Mouse (Mus musculus) heart, adult 2 months (tissue): ENCODE measurements at regions not wholly inside any gene's neighbourhood (a gene's known extent, or its start where the extent isn't known, plus 50 kb on each side); places are given as distances from the start of the nearest gene placed in this dataset.

Source experiments
- DNase-seq, 2 experiments: peaks; one replicate each; pipeline ENCODE4 v3.0.0; 2021
- H3K27ac ChIP-seq: fragments of 200-600 bp; 2 replicates; pipeline ENCODE4 v1.8.1; 2022
- H3K27me3 ChIP-seq: fragments of 200-500 bp; 2 replicates; pipeline ENCODE4 v1.6.1; 2012; ENCODE audit warnings: mild to moderate bottlenecking, low read length, inconsistent platforms, mixed read lengths; ENCODE audit not compliant: control insufficient read depth, insufficient read depth
- H3K36me3 ChIP-seq: fragments of 200-500 bp; 2 replicates; pipeline ENCODE4 v1.6.1; 2012; ENCODE audit warnings: low read length, inconsistent platforms; ENCODE audit not compliant: control insufficient read depth, insufficient read depth
- H3K4me1 ChIP-seq: fragments of 200-500 bp; 2 replicates; pipeline ENCODE4 v1.6.1; 2011; ENCODE audit warnings: low read length; ENCODE audit not compliant: control insufficient read depth, insufficient read depth
- H3K4me3 ChIP-seq: fragments of 200-600 bp; 2 replicates; pipeline ENCODE4 v1.8.1; 2022
- H3K79me2 ChIP-seq: fragments of 200-500 bp; replicated peaks from 2 replicates; pipeline ENCODE4 v1.6.1; 2012; ENCODE audit warnings: mild to moderate bottlenecking, inconsistent platforms, low read length, moderate library complexity, mixed read lengths; ENCODE audit not compliant: control insufficient read depth, insufficient read depth
- H3K9ac ChIP-seq: fragments of 200-500 bp; 2 replicates; pipeline ENCODE4 v1.6.1; 2012; ENCODE audit warnings: low read depth, mild to moderate bottlenecking, control low read depth, inconsistent platforms, low read length, mixed read lengths
- CTCF ChIP-seq: fragments of 200-600 bp; IDR thresholded peaks from 2 replicates; pipeline ENCODE4 v1.8.1; 2022; ENCODE audit warnings: antibody characterized with exemption, mild to moderate bottlenecking, moderate library complexity
- EP300 ChIP-seq: fragments of 200-500 bp; IDR thresholded peaks from 2 replicates; pipeline ENCODE4 v1.6.1; 2011; ENCODE audit warnings: low read depth, low read length, control low read depth; ENCODE audit not compliant: insufficient read depth
- POLR2A ChIP-seq: fragments of 200-500 bp; IDR thresholded peaks from 2 replicates; pipeline ENCODE4 v1.6.1; 2011; ENCODE audit warnings: mild to moderate bottlenecking, low read depth, low read length, control low read depth; ENCODE audit not compliant: insufficient read depth
- WGBS: fragments of 180-500 bp; shearing (Covaris S2); methylation state at CpG from one replicate; pipeline ENCODE4 v1.1.7; 2018; 5-methylcytosine and 5-hydroxymethylcytosine counted together
- intact Hi-C: fragments of 180-260 bp; cut with DNase I; formaldehyde crosslinking; loops from one replicate; pipeline ENCODE4 v1.15.1; 2025

GRCm38 (mm10) chr8:90762390-90762789 lies 54.8 kb downstream of the Gm19935 start:
- TF ChIP-seq POLR2A (no peak), CTCF (no peak), EP300 (no peak)
- intact Hi-C loops = no loop called here
- DNase-seq = no peak
- 75% methylated on average over 7 of the region's 7 CpGs for WGBS
- H3K36me3 ChIP-seq = no peaks in the 10 kb centered on the region
- H3K79me2 ChIP-seq = no peaks in the 10 kb centered on the region
- H3K4me1 ChIP-seq = no peaks in the 10 kb centered on the region
- H3K27me3 ChIP-seq = no peaks in the 10 kb centered on the region
- H3K9ac ChIP-seq = no peak overlapping the region
- H3K27ac ChIP-seq = no peak overlapping the region
- no peak overlapping the region for H3K4me3 ChIP-seq

DNA sequence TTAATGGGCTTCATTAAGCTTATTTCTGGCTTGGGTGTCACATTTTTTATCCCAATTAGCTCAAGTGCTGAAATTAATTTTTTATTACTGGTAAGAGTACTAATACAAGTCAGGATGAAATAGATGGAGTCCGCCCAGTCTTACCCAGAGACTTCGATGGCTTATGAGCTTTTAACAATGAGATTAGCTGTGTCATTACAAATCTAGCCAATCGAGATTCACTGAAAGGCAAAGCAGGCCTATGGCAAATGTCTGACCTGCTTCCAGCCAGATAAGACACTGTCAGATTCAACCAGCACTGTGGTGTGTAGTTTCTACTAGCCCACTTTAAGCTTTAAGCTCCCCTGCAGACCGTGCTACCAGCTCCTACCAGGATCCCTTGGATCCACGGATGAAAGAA lies 55.2 kb downstream of the Gm19935 start:
- Histone ChIP-seq H3K79me2 (no peaks in the 10 kb centered on the region), H3K4me1 (no peaks in the 10 kb centered on the region), H3K9ac (no peak overlapping the region), H3K4me3 (no peak overlapping the region), H3K27me3 (no peaks in the 10 kb centered on the region), H3K27ac (no peak overlapping the region), H3K36me3 (no peaks in the 10 kb centered on the region)
- no peak for DNase-seq
- intact Hi-C loops = no loop called here
- TF ChIP-seq EP300 (no peak), CTCF (no peak), POLR2A (no peak)
- WGBS = 80% methylated on average over 5 of the region's 5 CpGs

DNA sequence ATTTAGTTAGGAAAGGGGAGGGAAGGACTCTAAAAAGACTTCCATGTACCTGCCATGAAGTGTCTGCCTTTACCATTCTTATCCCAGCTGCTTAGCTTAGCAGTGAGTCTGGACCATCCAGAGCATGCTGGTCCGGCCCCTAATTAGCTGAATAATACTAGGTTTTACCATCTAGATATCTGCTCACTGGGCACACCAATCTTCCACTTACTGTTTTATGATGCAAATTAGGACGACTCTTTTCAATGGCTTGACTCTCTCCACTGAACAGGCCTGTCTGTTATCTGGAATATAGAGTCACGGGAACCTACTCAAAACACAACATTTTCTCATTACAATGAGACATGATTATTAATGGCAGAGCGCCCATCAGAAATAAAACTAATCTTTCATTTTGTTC lies 55.7 kb downstream of the Gm19935 start:
- no peak for DNase-seq
- H3K4me1 ChIP-seq = no peaks in the 10 kb centered on the region
- intact Hi-C loops = no loop called here
- H3K4me3 ChIP-seq = no peak overlapping the region
- H3K79me2 ChIP-seq = no peaks in the 10 kb centered on the region
- H3K27me3 ChIP-seq = no peaks in the 10 kb centered on the region
- H3K27ac ChIP-seq = no peak overlapping the region
- TF ChIP-seq POLR2A (no peak), CTCF (no peak), EP300 (no peak)
- H3K9ac ChIP-seq = no peak overlapping the region
- no peaks in the 10 kb centered on the region for H3K36me3 ChIP-seq
- WGBS = 76% methylated on average over 4 of the region's 4 CpGs

GRCm38 (mm10) chr8:90759531-90759930 lies 57.7 kb downstream of the Gm19935 start:
- intact Hi-C loops = no loop called here
- 82% methylated on average over 9 of the region's 9 CpGs for WGBS
- Histone ChIP-seq H3K79me2 (no peaks in the 10 kb centered on the region), H3K4me1 (no peaks in the 10 kb centered on the region), H3K36me3 (no peaks in the 10 kb centered on the region), H3K27ac (no peak overlapping the region), H3K27me3 (no peaks in the 10 kb centered on the region), H3K9ac (no peak overlapping the region), H3K4me3 (no peak overlapping the region)
- DNase-seq = no peak
- TF ChIP-seq CTCF = no peak
- TF ChIP-seq POLR2A = no peak
- no peak for TF ChIP-seq EP300

- TF ChIP-seq POLR2A = no peak
- no peak for TF ChIP-seq CTCF
- TF ChIP-seq EP300 = no peak
- intact Hi-C loops = no loop called here
- Histone ChIP-seq H3K4me3 (no peak overlapping the region), H3K27ac (no peak overlapping the region), H3K27me3 (no peaks in the 10 kb centered on the region), H3K36me3 (no peaks in the 10 kb centered on the region), H3K4me1 (no peaks in the 10 kb centered on the region), H3K9ac (no peak overlapping the region), H3K79me2 (no peaks in the 10 kb centered on the region)
- no peak for DNase-seq
- WGBS = 75% methylated on average over 4 of the region's 4 CpGs
These were observed 62.2 kb downstream of the Gm19935 start for GRCm38 (mm10) chr8:90755020-90755419.

DNA sequence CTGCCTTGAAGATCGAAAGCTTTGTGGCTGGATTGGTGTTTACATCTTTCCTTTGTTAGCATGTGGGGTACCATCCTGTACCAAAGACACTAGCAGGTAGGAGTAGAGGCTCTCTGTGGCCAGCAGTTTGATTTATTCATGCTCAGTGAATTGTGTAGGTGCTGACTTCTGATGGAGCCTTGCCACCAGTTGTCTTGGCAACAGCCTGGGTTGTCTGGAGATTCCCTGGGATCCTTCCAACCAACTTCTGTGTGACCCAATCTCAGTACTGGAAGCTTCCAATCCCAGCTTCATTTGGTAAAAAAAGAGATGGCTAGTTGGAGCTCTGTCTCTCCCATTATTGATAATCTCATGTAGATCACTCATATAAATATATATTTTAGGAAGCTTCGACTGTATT lies 73.6 kb downstream of the Gm19935 start:
- Histone ChIP-seq H3K27ac (no peak overlapping the region), H3K9ac (no peak overlapping the region), H3K27me3 (no peaks in the 10 kb centered on the region), H3K36me3 (no peaks in the 10 kb centered on the region), H3K4me1 (no peaks in the 10 kb centered on the region), H3K4me3 (no peak overlapping the region), H3K79me2 (no peaks in the 10 kb centered on the region)
- DNase-seq = no peak
- TF ChIP-seq CTCF (no peak), POLR2A (no peak), EP300 (no peak)
- intact Hi-C loops = no loop called here
- 72% methylated on average over 2 of the region's 2 CpGs for whole genome bisulfite sequencing
